Mouse (Mus musculus): ENCODE data around the gene Anxa7.

DNA sequence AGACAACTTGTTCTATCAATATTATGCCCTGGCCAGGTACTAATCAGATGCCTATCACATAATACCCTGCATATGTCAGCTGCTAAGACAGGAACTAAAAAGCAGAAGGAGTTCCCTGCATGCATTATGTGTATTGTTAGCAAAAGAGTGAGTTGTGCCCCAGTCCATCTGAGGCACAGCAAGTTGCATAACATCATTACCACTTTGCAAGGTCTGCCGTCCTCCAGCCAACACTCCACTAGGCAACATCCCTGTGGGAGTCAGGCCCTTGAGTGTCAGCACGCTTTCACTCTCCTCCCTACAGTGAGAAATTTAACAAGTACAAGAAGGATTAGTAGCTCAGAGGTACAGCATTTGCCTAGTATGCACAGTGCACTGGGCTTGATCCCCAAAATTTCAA lies 28.5 kb upstream of the Anxa7 start:
- no peak for TF ChIP-seq EP300 (IDR thresholded peaks at IDR 0.05)
- no peak for TF ChIP-seq CTCF (IDR thresholded peaks at IDR 0.05)

Data from lung, postnatal 0 days (tissue).